Mouse (Mus musculus): ENCODE results near the gene Slc22a15. TPM values are rescaled to one million over a fixed set of nuclear protein-coding genes. Genes with fewer than 3 reads are reported as not detected.
A peak's percentile ranks its signal among the peaks of the same experiment; 100 is the strongest.

The Slc22a15 gene
- polyA plus RNA-seq, 2 experiments from 2014 or later = 7.5 to 21.7 TPM

GRCm38 (mm10) chr3:101807646-101808045, 116.6 kb downstream of the Slc22a15 start:
- no peak for ATAC-seq

- no peak for ATAC-seq
Observed at GRCm38 (mm10) chr3:101806941-101807340, 117.3 kb downstream of the Slc22a15 start.

- ATAC-seq = peak; percentile 69
Observed at GRCm38 (mm10) chr3:101806149-101806548, 118.1 kb downstream of the Slc22a15 start.

Other genes with a start within 250 kb of the Slc22a15 start
- not detected for gene Mab21l3, start 75.5 kb downstream of the Slc22a15 start, polyA plus RNA-seq (2017; shearing (Covaris generic))
- not detected for gene Nhlh2, start 85.6 kb upstream of the Slc22a15 start, polyA plus RNA-seq (2017; shearing (Covaris generic))
- gene Casq2, start 162.0 kb upstream of the Slc22a15 start, polyA plus RNA-seq (2017; shearing (Covaris generic)) = not detected